Mouse (Mus musculus) G1E (cell line): ENCODE results near the gene Slc16a12.

Experiments
- CTCF ChIP-seq: IDR thresholded peaks from 2 replicates; pipeline ENCODE4 v1.5.1; 2012; ENCODE audit warnings: low read depth, low read length, inconsistent platforms, mixed read lengths
- GATA1 ChIP-seq: IDR thresholded peaks from 2 replicates; pipeline ENCODE4 v1.6.1; 2012; ENCODE audit warnings: borderline replicate concordance, low read length, inconsistent platforms, mixed read lengths
- TAL1 ChIP-seq: conservative IDR thresholded peaks from 2 replicates; pipeline ENCODE4 v1.6.1; 2012; ENCODE audit warnings: low read depth, low read length, inconsistent platforms, mixed read lengths

DNA sequence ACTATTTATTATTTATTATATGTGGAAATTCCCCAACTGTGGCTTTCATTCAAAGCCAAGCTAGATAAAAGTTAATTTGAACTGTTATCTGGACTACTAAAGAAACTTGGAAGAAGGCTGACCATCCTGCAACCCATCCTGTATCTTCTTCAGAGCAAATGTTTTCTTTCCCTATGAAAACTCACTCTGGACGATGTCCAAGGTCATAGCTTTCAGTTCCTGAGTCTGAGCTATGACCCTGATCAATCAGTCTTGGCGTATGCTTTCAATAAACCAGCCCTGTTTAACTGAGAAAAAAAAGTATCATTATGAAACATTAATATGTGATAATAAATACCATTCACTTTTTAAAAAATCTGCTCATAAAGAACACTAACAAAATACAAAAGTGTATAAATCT is 49.6 kb downstream of the Slc16a12 start:
- TF ChIP-seq CTCF = no peak
- TF ChIP-seq GATA1 = no peak
- no peak for TF ChIP-seq TAL1
